Mouse (Mus musculus): ENCODE results near the gene Cetn2. TPM values are rescaled to one million over a fixed set of nuclear protein-coding genes. Genes with fewer than 3 reads are reported as not detected.

Cetn2 gene
- total RNA-seq (2017) = 98.1 and 157 TPM in 2 replicates

GRCm38 (mm10) chrX:72917884-72918681 is at the start of gene Cetn2, which contains the start of gene Nsdhl:
Gene Cetn2 (minus strand): TSS chrX:72918411.
Gene Nsdhl (plus strand): TSS chrX:72918557.
- ATAC-seq (replicated peaks in 1 of 2; ENCODE audit: insufficient read depth in 1 of 2, low FRiP score in 2 of 2, low TSS enrichment in 1 of 2, low read depth in 1 of 2, poor library complexity in 2 of 2, severe bottlenecking in 2 of 2) = peak; percentile 99 to 100

- ATAC-seq (replicated peaks in 1 of 2; ENCODE audit: insufficient read depth in 1 of 2, low FRiP score in 2 of 2, low TSS enrichment in 1 of 2, low read depth in 1 of 2, poor library complexity in 2 of 2, severe bottlenecking in 2 of 2) = no peak
Measured at GRCm38 (mm10) chrX:72962743-72963142, 44.5 kb upstream of the Cetn2 start.

- no peak for ATAC-seq (replicated peaks in 1 of 2; ENCODE audit: insufficient read depth in 1 of 2, low FRiP score in 2 of 2, low TSS enrichment in 1 of 2, low read depth in 1 of 2, poor library complexity in 2 of 2, severe bottlenecking in 2 of 2)
Measured at GRCm38 (mm10) chrX:72961511-72961910, 43.3 kb upstream of the Cetn2 start.

GRCm38 (mm10) chrX:72960431-72960830 is 42.2 kb upstream of the Cetn2 start:
- no peak for ATAC-seq (replicated peaks in 1 of 2; ENCODE audit: insufficient read depth in 1 of 2, low FRiP score in 2 of 2, low TSS enrichment in 1 of 2, low read depth in 1 of 2, poor library complexity in 2 of 2, severe bottlenecking in 2 of 2)

GRCm38 (mm10) chrX:72956486-72956885 is 38.3 kb upstream of the Cetn2 start:
- no peak for ATAC-seq (replicated peaks in 1 of 2; ENCODE audit: insufficient read depth in 1 of 2, low FRiP score in 2 of 2, low TSS enrichment in 1 of 2, low read depth in 1 of 2, poor library complexity in 2 of 2, severe bottlenecking in 2 of 2)

GRCm38 (mm10) chrX:72953464-72953863 is 35.3 kb upstream of the Cetn2 start:
- no peak for ATAC-seq (replicated peaks in 1 of 2; ENCODE audit: insufficient read depth in 1 of 2, low FRiP score in 2 of 2, low TSS enrichment in 1 of 2, low read depth in 1 of 2, poor library complexity in 2 of 2, severe bottlenecking in 2 of 2)

GRCm38 (mm10) chrX:72921391-72921790 is 3.2 kb upstream of the Cetn2 start:
- no peak for ATAC-seq (replicated peaks in 1 of 2; ENCODE audit: insufficient read depth in 1 of 2, low FRiP score in 2 of 2, low TSS enrichment in 1 of 2, low read depth in 1 of 2, poor library complexity in 2 of 2, severe bottlenecking in 2 of 2)

- no peak for ATAC-seq (replicated peaks in 1 of 2; ENCODE audit: insufficient read depth in 1 of 2, low FRiP score in 2 of 2, low TSS enrichment in 1 of 2, low read depth in 1 of 2, poor library complexity in 2 of 2, severe bottlenecking in 2 of 2)
Measured at GRCm38 (mm10) chrX:72918682-72919059, 460 bp upstream of the Cetn2 start.

GRCm38 (mm10) chrX:72911611-72912010 is 6.6 kb downstream of the Cetn2 start:
- no peak for ATAC-seq (replicated peaks in 1 of 2; ENCODE audit: insufficient read depth in 1 of 2, low FRiP score in 2 of 2, low TSS enrichment in 1 of 2, low read depth in 1 of 2, poor library complexity in 2 of 2, severe bottlenecking in 2 of 2)

GRCm38 (mm10) chrX:72908404-72908741 is 9.8 kb downstream of the Cetn2 start:
- ATAC-seq (replicated peaks in 1 of 2; ENCODE audit: insufficient read depth in 1 of 2, low FRiP score in 2 of 2, low TSS enrichment in 1 of 2, low read depth in 1 of 2, poor library complexity in 2 of 2, severe bottlenecking in 2 of 2) = no peak

- ATAC-seq (replicated peaks in 1 of 2; ENCODE audit: insufficient read depth in 1 of 2, low FRiP score in 2 of 2, low TSS enrichment in 1 of 2, low read depth in 1 of 2, poor library complexity in 2 of 2, severe bottlenecking in 2 of 2) = no peak
Measured at GRCm38 (mm10) chrX:72907619-72908403, 10.4 kb downstream of the Cetn2 start.

GRCm38 (mm10) chrX:72902530-72902929 is 15.7 kb downstream of the Cetn2 start:
- ATAC-seq (replicated peaks in 1 of 2; ENCODE audit: insufficient read depth in 1 of 2, low FRiP score in 2 of 2, low TSS enrichment in 1 of 2, low read depth in 1 of 2, poor library complexity in 2 of 2, severe bottlenecking in 2 of 2) = no peak

- no peak for ATAC-seq (replicated peaks in 1 of 2; ENCODE audit: insufficient read depth in 1 of 2, low FRiP score in 2 of 2, low TSS enrichment in 1 of 2, low read depth in 1 of 2, poor library complexity in 2 of 2, severe bottlenecking in 2 of 2)
Measured at GRCm38 (mm10) chrX:72896055-72896437, 22.2 kb downstream of the Cetn2 start.

- ATAC-seq (replicated peaks in 1 of 2; ENCODE audit: insufficient read depth in 1 of 2, low FRiP score in 2 of 2, low TSS enrichment in 1 of 2, low read depth in 1 of 2, poor library complexity in 2 of 2, severe bottlenecking in 2 of 2) = no peak
Measured at GRCm38 (mm10) chrX:72895388-72896054, 22.7 kb downstream of the Cetn2 start.

Other genes starting within 250 kb of the Cetn2 start
- not detected in 2 replicates for gene Gabrq, start 93.2 kb downstream of the Cetn2 start, total RNA-seq (2017)
- 16.8 and 18.1 TPM in 2 replicates for gene Nsdhl, start 146 bp upstream of the Cetn2 start, total RNA-seq (2017)
- gene Zfp185, start 68.9 kb upstream of the Cetn2 start, total RNA-seq (2017) = 0.13 TPM in 1 of 2 replicates, not detected in the other
- gene Pnma5, start 118.7 kb upstream of the Cetn2 start, total RNA-seq (2017) = not detected in 2 replicates
- gene Pnma3, start 146.4 kb upstream of the Cetn2 start, total RNA-seq (2017) = not detected in 2 replicates
- 39.3 and 48.7 TPM in 2 replicates for gene Xlr4a, start 164.1 kb upstream of the Cetn2 start, total RNA-seq (2017)
- 7.7 and 7.9 TPM in 2 replicates for gene Xlr3a, start 178.7 kb upstream of the Cetn2 start, total RNA-seq (2017)
- gene Gm14685, start 198.6 kb upstream of the Cetn2 start, total RNA-seq (2017) = 0.15 TPM in 1 of 2 replicates, not detected in the other
- gene Xlr5b, start 230.4 kb upstream of the Cetn2 start, total RNA-seq (2017) = not detected in 2 replicates
- not detected in 2 replicates for gene DXBay18, start 231.0 kb upstream of the Cetn2 start, total RNA-seq (2017)